Comparison of ENCODE assay signal across 7 mouse cellular contexts in genomic region chr9:44708925-44709324, GRCm38 (mm10). TPM values are rescaled to one million over a fixed set of nuclear protein-coding genes. Genes with fewer than 3 reads are reported as not detected.
DNase-seq lines count a peak whose midpoint lies in the region; ATAC-seq and TF ChIP-seq lines count a peak whose summit lies in the region.

No protein-coding gene starts in this region.

- H3K4me2 ChIP-seq in neural tube, embryonic 11.5 days (ENCODE audit: low read depth): peak overlapping the region; percentile 40
- peak overlapping the region; percentile 62 for H3K4me2 ChIP-seq in embryonic facial prominence, embryonic 14.5 days (ENCODE audit: low read depth, low read length)
- H3K4me2 ChIP-seq in stomach, postnatal 0 days (replicated peaks; ENCODE audit: low read depth): peak overlapping the region; percentile 77

- TF ChIP-seq CTCF in stomach, postnatal 0 days (IDR thresholded peaks at IDR 0.05; ENCODE audit: low read depth): no peak

- H3K4me3 ChIP-seq in neural tube, embryonic 11.5 days (ENCODE audit: low read depth, low read length): no peak overlapping the region; the same call in 1 of the 2 replicates
- H3K4me3 ChIP-seq in embryonic facial prominence, embryonic 14.5 days (ENCODE audit: low read depth, low read length): peak overlapping the region; percentile 44
- H3K4me3 ChIP-seq in limb, embryonic 10.5 days: peak overlapping the region; percentile 53
- peak overlapping the region; percentile 38; the same call in 1 of the 2 replicates for H3K4me3 ChIP-seq in stomach, postnatal 0 days (ENCODE audit: low read depth, low read length)

- peaks cover 16% of the 10 kb centered on the region for H3K4me1 ChIP-seq in neural tube, embryonic 11.5 days (ENCODE audit: control insufficient read depth, insufficient read depth, low read length)
- peaks cover 14% of the 10 kb centered on the region for H3K4me1 ChIP-seq in embryonic facial prominence, embryonic 14.5 days (ENCODE audit: control insufficient read depth, insufficient read depth, low read length)
- peaks cover 23% of the 10 kb centered on the region for H3K4me1 ChIP-seq in limb, embryonic 10.5 days
- 0 out of 2 replicates have a peak, but pooled peaks cover 6% of the 10 kb centered on the region for H3K4me1 ChIP-seq in stomach, postnatal 0 days (replicated peaks; ENCODE audit: control insufficient read depth, insufficient read depth)

- H3K27ac ChIP-seq in neural tube, embryonic 11.5 days (ENCODE audit: low read depth, low read length): no peak overlapping the region
- H3K27ac ChIP-seq in embryonic facial prominence, embryonic 14.5 days (replicated peaks; ENCODE audit: low read depth, low read length): peak overlapping the region; percentile 54
- peak overlapping the region; percentile 85 for H3K27ac ChIP-seq in limb, embryonic 10.5 days
- H3K27ac ChIP-seq in stomach, postnatal 0 days (replicated peaks): no peak overlapping the region

- no peaks in the 10 kb centered on the region for H3K9me3 ChIP-seq in neural tube, embryonic 11.5 days (ENCODE audit: control insufficient read depth, low read length)
- H3K9me3 ChIP-seq in embryonic facial prominence, embryonic 14.5 days (ENCODE audit: control insufficient read depth, low read length): no peaks in the 10 kb centered on the region
- no peaks in the 10 kb centered on the region for H3K9me3 ChIP-seq in limb, embryonic 10.5 days (replicated peaks)
- no peaks in the 10 kb centered on the region for H3K9me3 ChIP-seq in stomach, postnatal 0 days (ENCODE audit: control insufficient read depth, low read length)

- H3K27me3 ChIP-seq in neural tube, embryonic 11.5 days (ENCODE audit: control insufficient read depth, insufficient read depth, low read length): no peaks in the 10 kb centered on the region
- no peaks in the 10 kb centered on the region for H3K27me3 ChIP-seq in embryonic facial prominence, embryonic 14.5 days (replicated peaks; ENCODE audit: control insufficient read depth, insufficient read depth, low read length)
- H3K27me3 ChIP-seq in limb, embryonic 10.5 days (ENCODE audit: low read depth, poor library complexity, severe bottlenecking): peaks cover 14% of the 10 kb centered on the region
- H3K27me3 ChIP-seq in stomach, postnatal 0 days (ENCODE audit: control insufficient read depth, insufficient read depth, low read length): no peaks in the 10 kb centered on the region

- no peak for DNase-seq in neural tube, embryonic 11.5 days (ENCODE audit: low spot score)
- DNase-seq in neural tube, embryonic 10.5 days (ENCODE audit: extremely low spot score, low spot score): no peak
- peak; percentile 56 for DNase-seq in embryonic facial prominence, embryonic 14.5 days (ENCODE audit: low spot score)
- DNase-seq in limb, embryonic 10.5 days (ENCODE audit: low spot score): peak; percentile 49
- no peak for DNase-seq in stomach, postnatal 0 days (ENCODE audit: low spot score)
- no peak for DNase-seq in thymus, postnatal 0 days (ENCODE audit: low spot score)

- TF ChIP-seq EP300 in stomach, postnatal 0 days (optimal IDR thresholded peaks at IDR 0.05): no peak

- H3K9ac ChIP-seq in neural tube, embryonic 11.5 days (ENCODE audit: low read length): no peak overlapping the region; the same call in 1 of the 2 replicates
- H3K9ac ChIP-seq in embryonic facial prominence, embryonic 14.5 days (ENCODE audit: low read depth, low read length): peak overlapping the region; percentile 65
- no peak overlapping the region for H3K9ac ChIP-seq in stomach, postnatal 0 days (ENCODE audit: low read length)

- no peak for ATAC-seq in neural tube, embryonic 11.5 days (ENCODE audit: insufficient read depth, low FRiP score, low TSS enrichment)
- peak; percentile 27 for ATAC-seq in embryonic facial prominence, embryonic 14.5 days (ENCODE audit: low read depth)
- no peak for ATAC-seq in stomach, postnatal 0 days (ENCODE audit: low FRiP score, low TSS enrichment)
- no peak for ATAC-seq in granulocyte monocyte progenitor cell, adult 5-6 weeks (replicated peaks; ENCODE audit: poor library complexity, severe bottlenecking)

- H3K36me3 ChIP-seq in neural tube, embryonic 11.5 days (ENCODE audit: control insufficient read depth, insufficient read depth, low read length): peaks cover 11% of the 10 kb centered on the region
- H3K36me3 ChIP-seq in embryonic facial prominence, embryonic 14.5 days (ENCODE audit: control insufficient read depth, insufficient read depth, low read length): peaks cover 66% of the 10 kb centered on the region
- peaks cover 96% of the 10 kb centered on the region for H3K36me3 ChIP-seq in limb, embryonic 10.5 days
- peaks cover 5% of the 10 kb centered on the region for H3K36me3 ChIP-seq in stomach, postnatal 0 days (ENCODE audit: control insufficient read depth, insufficient read depth, low read length)

- 19% methylated on average over 6 of the region's 6 CpGs for WGBS in neural tube, embryonic 11.5 days
- 18% methylated on average over 6 of the region's 6 CpGs for WGBS in embryonic facial prominence, embryonic 14.5 days
- WGBS in limb, embryonic 10.5 days: 13% methylated on average over 6 of the region's 6 CpGs
- WGBS in stomach, postnatal 0 days: 31% methylated on average over 6 of the region's 6 CpGs

RNA-seq across cellular contexts. Expression of gene Phldb1, which starts 26.1 kb away (rescaled TPM):
- polyA plus RNA-seq in neural tube, embryonic 11.5 days (2014; fragmentation: Nextera tagmentation; extraction: Ambion mirVana): 44.3 and 47.7 TPM in 2 replicates
- polyA plus RNA-seq in embryonic facial prominence, embryonic 14.5 days (2014; fragmentation: Nextera tagmentation; extraction: Ambion mirVana): 40.3 and 40.9 TPM in 2 replicates
- 37.9 and 55.9 TPM in 2 replicates for polyA plus RNA-seq in limb, embryonic 10.5 days (2016; fragmentation: Nextera tagmentation; extraction: Ambion mirVana)
- 14.9 and 15.8 TPM in 2 replicates for polyA plus RNA-seq in stomach, postnatal 0 days (2015; fragmentation: Nextera tagmentation; extraction: Ambion mirVana)
- total RNA-seq in granulocyte monocyte progenitor cell, adult 5-6 weeks (2014; fragmentation: Nextera tagmentation): 2.5 and 3.6 TPM in 2 replicates
- 1.0 and 3.1 TPM in 2 replicates for total RNA-seq in granulocyte monocyte progenitor cell, adult 5-6 weeks (2017)
- 3.0 and 3.3 TPM in 2 replicates for polyA plus RNA-seq in thymus, postnatal 0 days (2015; fragmentation: Nextera tagmentation; extraction: Ambion mirVana)

RNA-seq across cellular contexts. Expression of gene Treh, which starts 35.9 kb away (rescaled TPM):
- polyA plus RNA-seq in neural tube, embryonic 11.5 days (2014; fragmentation: Nextera tagmentation; extraction: Ambion mirVana): not detected in 2 replicates
- not detected in 2 replicates for polyA plus RNA-seq in embryonic facial prominence, embryonic 14.5 days (2014; fragmentation: Nextera tagmentation; extraction: Ambion mirVana)
- polyA plus RNA-seq in limb, embryonic 10.5 days (2016; fragmentation: Nextera tagmentation; extraction: Ambion mirVana): not detected in 2 replicates
- polyA plus RNA-seq in stomach, postnatal 0 days (2015; fragmentation: Nextera tagmentation; extraction: Ambion mirVana): not detected in 2 replicates
- not detected in 2 replicates for total RNA-seq in granulocyte monocyte progenitor cell, adult 5-6 weeks (2014; fragmentation: Nextera tagmentation)
- not detected in 2 replicates for total RNA-seq in granulocyte monocyte progenitor cell, adult 5-6 weeks (2017)
- 0.07 TPM in 1 of 2 replicates, not detected in the other for polyA plus RNA-seq in thymus, postnatal 0 days (2015; fragmentation: Nextera tagmentation; extraction: Ambion mirVana)

RNA-seq across cellular contexts. Expression of gene Arcn1, which starts 58.7 kb away (rescaled TPM):
- polyA plus RNA-seq in neural tube, embryonic 11.5 days (2014; fragmentation: Nextera tagmentation; extraction: Ambion mirVana): 211 and 214 TPM in 2 replicates
- 220 and 226 TPM in 2 replicates for polyA plus RNA-seq in embryonic facial prominence, embryonic 14.5 days (2014; fragmentation: Nextera tagmentation; extraction: Ambion mirVana)
- polyA plus RNA-seq in limb, embryonic 10.5 days (2016; fragmentation: Nextera tagmentation; extraction: Ambion mirVana): 172 and 193 TPM in 2 replicates
- polyA plus RNA-seq in stomach, postnatal 0 days (2015; fragmentation: Nextera tagmentation; extraction: Ambion mirVana): 98.1 TPM in 2 replicates
- total RNA-seq in granulocyte monocyte progenitor cell, adult 5-6 weeks (2014; fragmentation: Nextera tagmentation): 133 and 158 TPM in 2 replicates
- total RNA-seq in granulocyte monocyte progenitor cell, adult 5-6 weeks (2017): 201 and 229 TPM in 2 replicates
- 111 and 116 TPM in 2 replicates for polyA plus RNA-seq in thymus, postnatal 0 days (2015; fragmentation: Nextera tagmentation; extraction: Ambion mirVana)

RNA-seq across cellular contexts. Expression of gene Ift46, which starts 58.8 kb away (rescaled TPM):
- polyA plus RNA-seq in neural tube, embryonic 11.5 days (2014; fragmentation: Nextera tagmentation; extraction: Ambion mirVana): 144 and 145 TPM in 2 replicates
- polyA plus RNA-seq in embryonic facial prominence, embryonic 14.5 days (2014; fragmentation: Nextera tagmentation; extraction: Ambion mirVana): 101 and 121 TPM in 2 replicates
- 115 and 146 TPM in 2 replicates for polyA plus RNA-seq in limb, embryonic 10.5 days (2016; fragmentation: Nextera tagmentation; extraction: Ambion mirVana)
- 55.5 and 61.9 TPM in 2 replicates for polyA plus RNA-seq in stomach, postnatal 0 days (2015; fragmentation: Nextera tagmentation; extraction: Ambion mirVana)
- 19.8 and 43.7 TPM in 2 replicates for total RNA-seq in granulocyte monocyte progenitor cell, adult 5-6 weeks (2014; fragmentation: Nextera tagmentation)
- total RNA-seq in granulocyte monocyte progenitor cell, adult 5-6 weeks (2017): 32.7 and 39.6 TPM in 2 replicates
- polyA plus RNA-seq in thymus, postnatal 0 days (2015; fragmentation: Nextera tagmentation; extraction: Ambion mirVana): 68.0 and 74.0 TPM in 2 replicates

Comparison
In these comparisons a context has a peak if more than half of its experiments do, and no peak if none do; other contexts are left out.
1. DNase-seq: peak in embryonic facial prominence, embryonic 14.5 days (single experiment) and limb, embryonic 10.5 days (single experiment); none in neural tube, embryonic 11.5 days (single experiment), neural tube, embryonic 10.5 days (single experiment), stomach, postnatal 0 days (single experiment) and thymus, postnatal 0 days (single experiment).
2. H3K27ac ChIP-seq: peak in embryonic facial prominence, embryonic 14.5 days (single experiment) and limb, embryonic 10.5 days (single experiment); none in neural tube, embryonic 11.5 days (single experiment) and stomach, postnatal 0 days (single experiment).
3. Peak in every context shown above with its lines, with median percentiles within 50 percentile points of each other: H3K4me2 ChIP-seq.